Mouse (Mus musculus) embryonic facial prominence, embryonic 14.5 days (tissue): ENCODE data around the gene Ccdc106. TPM values are rescaled to one million over a fixed set of nuclear protein-coding genes. Genes with fewer than 3 reads are reported as not detected.

Source experiments
- ATAC-seq: fragments of 200-750 bp; cut with Nextera tagmentation; 2 replicates; pipeline ENCODE4 v1.8.0; 2017; ENCODE audit warnings: low read depth, moderate number of reproducible peaks, moderate TSS enrichment
- DNase-seq: peaks from one replicate; pipeline ENCODE4 v3.0.0-alpha.2; 2015; ENCODE audit warnings: low spot score
- H3K27ac ChIP-seq: fragments of 300-500 bp; sonication (generic); replicated peaks from 2 replicates; pipeline ENCODE4 v1.5.1; 2014; ENCODE audit warnings: low read depth, mild to moderate bottlenecking, low read length, moderate library complexity
- H3K27me3 ChIP-seq: fragments of 300-500 bp; sonication (generic); replicated peaks from 2 replicates; pipeline ENCODE4 v1.6.1; 2014; ENCODE audit warnings: low read length; ENCODE audit not compliant: control insufficient read depth, insufficient read depth
- H3K36me3 ChIP-seq: fragments of 300-500 bp; sonication (generic); 2 replicates; pipeline ENCODE4 v1.6.1; 2014; ENCODE audit warnings: low read length, mixed read lengths; ENCODE audit not compliant: control insufficient read depth, insufficient read depth
- H3K4me1 ChIP-seq: fragments of 300-500 bp; sonication (generic); 2 replicates; pipeline ENCODE4 v1.6.1; 2014; ENCODE audit warnings: antibody characterized with exemption, low read length; ENCODE audit not compliant: control insufficient read depth, insufficient read depth
- H3K4me2 ChIP-seq: fragments of 300-500 bp; sonication (generic); 2 replicates; pipeline ENCODE4 v1.6.1; 2014; ENCODE audit warnings: low read depth, mild to moderate bottlenecking, low read length, moderate library complexity, mixed read lengths
- H3K4me3 ChIP-seq: fragments of 300-500 bp; sonication (generic); 2 replicates; pipeline ENCODE4 v1.5.1; 2014; ENCODE audit warnings: low read depth, mild to moderate bottlenecking, low read length
- H3K9ac ChIP-seq: fragments of 300-500 bp; sonication (generic); 2 replicates; pipeline ENCODE4 v1.6.1; 2014; ENCODE audit warnings: low read depth, mild to moderate bottlenecking, low read length, moderate library complexity, mixed read lengths
- H3K9me3 ChIP-seq: fragments of 300-500 bp; sonication (generic); 2 replicates; pipeline ENCODE4 v1.6.1; 2016; ENCODE audit warnings: low read length; ENCODE audit not compliant: control insufficient read depth
- WGBS: fragments of 180-500 bp; shearing (Covaris S2); extraction: QIAGEN DNeasy Blood & Tissue Kit; methylation state at CpG from one replicate; pipeline ENCODE4 v1.1.7; 2014; 5-methylcytosine and 5-hydroxymethylcytosine counted together
- polyA plus RNA-seq: library from polyadenylated mRNA; unstranded; fragments of >200 nt; fragmentation: Nextera tagmentation; extraction: Ambion mirVana; gene quantifications from 2 replicates; pipeline ENCODE4 v1.2.1, GENCODE M21; 2014

Gene Ccdc106
- polyA plus RNA-seq, result 21.6 and 30.7 TPM in 2 replicates

DNA sequence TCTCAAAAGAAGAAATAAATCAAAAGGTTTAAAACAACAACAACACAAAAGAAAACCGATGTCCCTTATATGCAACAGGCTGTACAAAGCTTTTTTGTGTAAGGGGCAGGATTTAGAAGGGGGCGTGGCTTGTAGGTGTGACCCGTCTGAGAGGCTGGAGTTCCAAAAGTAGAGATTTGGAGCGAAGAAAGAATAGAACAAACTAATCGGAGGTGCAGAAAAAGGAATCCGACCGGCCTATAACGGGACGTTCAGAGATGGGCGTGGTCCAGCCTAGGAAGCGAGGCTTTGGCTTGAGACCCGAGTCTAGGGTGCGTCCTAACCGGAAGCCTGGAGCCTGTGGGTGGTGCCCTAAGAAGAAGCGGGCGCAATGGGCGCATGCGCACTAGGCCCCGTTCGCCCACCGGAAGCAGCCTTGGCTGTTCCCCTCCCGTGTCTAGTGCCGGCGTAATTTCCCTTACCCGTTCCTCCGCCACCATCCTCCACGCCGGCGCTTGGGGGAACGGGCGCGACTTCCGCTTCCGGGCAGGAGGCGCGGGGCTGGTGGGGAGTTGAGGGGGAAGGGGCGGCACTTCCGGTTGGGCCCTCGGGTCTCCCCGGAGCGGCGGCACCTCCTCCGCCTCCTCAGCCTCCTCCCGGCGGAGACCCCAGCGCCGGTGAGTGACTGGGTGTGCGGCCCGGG lies at the start of gene Ccdc106, which contains the start of gene Zfp865:
TSS of gene Ccdc106 (plus strand) at position 554 of the 682 bp plus-strand sequence.
TSS of gene Zfp865 (plus strand) at position 377 of the 682 bp plus-strand sequence.
- Histone ChIP-seq H3K27ac (peak within 1 kb of the TSS; percentile 93), H3K4me2 (peak within 1 kb of the TSS; percentile 84), H3K27me3 (no peaks in the 10 kb centered on the region), H3K4me1 (peaks cover 12% of the 10 kb centered on the region), H3K9ac (peak within 1 kb of the TSS; percentile 94), H3K9me3 (no peaks in the 10 kb centered on the region), H3K4me3 (peak within 1 kb of the TSS; percentile 92), H3K36me3 (peaks cover 42% of the 10 kb centered on the region)
- DNase-seq (peak; percentile 99), ATAC-seq (peak; percentile 93)
- WGBS, result 0% methylated on average over 35 of the region's 49 CpGs

DNA sequence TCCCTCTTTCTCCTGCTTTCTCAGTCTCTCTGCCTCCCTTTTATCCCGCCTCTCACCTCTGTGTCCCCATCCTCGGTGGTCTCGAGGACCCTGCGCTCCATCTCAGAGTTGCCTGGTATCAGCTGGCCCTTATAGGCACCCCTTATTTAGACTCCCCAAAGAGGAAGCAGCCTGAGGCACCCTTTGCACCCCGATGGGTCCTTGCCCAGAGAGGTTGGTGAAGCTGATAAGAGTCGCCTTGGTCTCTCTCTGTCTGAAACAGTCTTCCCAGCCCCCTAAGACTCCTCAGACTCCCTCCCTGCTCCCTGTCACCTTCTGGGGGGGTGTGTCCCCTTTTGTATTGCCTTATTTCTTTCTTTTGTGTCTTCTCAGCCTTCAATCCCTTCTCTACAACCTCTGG lies 49.3 kb upstream of the Ccdc106 start, which contains the start of gene Sbk3:
TSS of gene Sbk3 (minus strand) at position 101 of the 400 bp plus-strand sequence.
- no peak within 1 kb of the TSS for H3K4me2 ChIP-seq
- 45% methylated on average over 6 of the region's 6 CpGs for WGBS
- no peaks in the 10 kb centered on the region for H3K9me3 ChIP-seq
- ATAC-seq (no peak), DNase-seq (no peak)
- H3K4me3 ChIP-seq, result no peak within 1 kb of the TSS
- no peak within 1 kb of the TSS for H3K27ac ChIP-seq
- no peaks in the 10 kb centered on the region for H3K27me3 ChIP-seq
- no peak within 1 kb of the TSS for H3K9ac ChIP-seq
- no peaks in the 10 kb centered on the region for H3K4me1 ChIP-seq
- no peaks in the 10 kb centered on the region for H3K36me3 ChIP-seq

DNA sequence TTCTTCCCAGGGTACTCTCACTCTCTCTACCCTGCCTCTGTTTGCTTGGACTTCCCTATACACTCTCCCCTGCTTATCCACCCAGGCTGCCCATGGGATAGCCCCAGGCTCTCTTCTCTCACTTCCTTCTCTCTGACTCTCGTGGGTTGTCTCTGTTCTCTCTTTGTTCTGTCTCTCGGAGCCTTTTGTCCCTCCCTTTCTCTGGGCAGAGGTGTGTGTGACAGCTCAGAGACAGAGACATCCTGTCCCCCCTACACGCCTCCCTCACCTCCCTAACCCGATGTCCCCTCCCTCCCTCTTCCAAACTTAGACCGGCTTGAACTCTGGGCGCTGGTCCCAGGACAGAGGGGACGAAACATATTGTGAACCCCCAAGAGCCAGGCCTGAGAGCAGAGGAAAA lies 48.6 kb upstream of the Ccdc106 start:
- Histone ChIP-seq H3K27me3 (no peaks in the 10 kb centered on the region), H3K4me1 (no peaks in the 10 kb centered on the region), H3K9me3 (no peaks in the 10 kb centered on the region), H3K27ac (no peak overlapping the region), H3K36me3 (no peaks in the 10 kb centered on the region), H3K4me3 (no peak overlapping the region), H3K4me2 (no peak overlapping the region), H3K9ac (no peak overlapping the region)
- 24% methylated on average over 7 of the region's 7 CpGs for WGBS
- DNase-seq, result no peak
- no peak for ATAC-seq

DNA sequence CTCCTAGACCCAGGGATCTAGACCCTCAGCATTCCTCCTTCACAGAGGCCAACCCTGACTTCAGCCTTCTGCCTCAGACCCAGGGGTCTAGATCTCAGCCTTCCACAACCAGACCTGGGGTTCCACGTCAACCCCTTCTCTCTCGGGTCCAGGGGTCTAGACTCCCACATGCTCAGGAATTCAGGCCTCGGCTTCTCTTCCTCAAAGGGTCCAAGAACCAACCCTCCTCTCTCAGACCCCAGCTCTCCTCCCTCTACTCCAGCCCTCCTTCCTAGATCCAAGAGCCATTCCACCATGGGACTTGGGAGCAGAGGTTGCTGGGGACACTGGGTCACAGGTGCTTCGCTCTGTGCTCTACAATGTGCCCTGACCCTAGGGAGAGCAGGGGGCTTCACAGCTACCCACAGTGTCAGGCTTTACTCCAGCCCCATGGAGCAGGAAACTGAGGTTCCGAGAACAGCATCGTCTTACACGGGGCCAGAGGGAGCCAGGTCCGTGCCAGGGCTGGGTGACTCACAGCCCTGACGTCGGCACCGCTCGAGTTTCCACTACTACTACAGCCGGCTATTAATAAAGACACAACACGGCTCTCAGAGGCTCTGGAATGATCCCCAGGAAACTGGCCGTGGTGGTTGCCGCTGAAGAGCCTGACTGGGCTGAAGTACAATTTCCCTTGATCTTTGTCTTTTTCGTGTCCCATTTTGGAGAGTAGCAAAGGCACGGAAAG lies 47.9 kb upstream of the Ccdc106 start:
- Histone ChIP-seq H3K4me3 (no peak overlapping the region), H3K4me1 (no peaks in the 10 kb centered on the region), H3K4me2 (no peak overlapping the region), H3K9ac (no peak overlapping the region), H3K36me3 (no peaks in the 10 kb centered on the region), H3K9me3 (no peaks in the 10 kb centered on the region), H3K27me3 (no peaks in the 10 kb centered on the region), H3K27ac (no peak overlapping the region)
- WGBS, result 60% methylated on average over 18 of the region's 18 CpGs
- DNase-seq (no peak), ATAC-seq (0 out of 2 replicates have a peak, but pooled peaks have one; percentile 33)

DNA sequence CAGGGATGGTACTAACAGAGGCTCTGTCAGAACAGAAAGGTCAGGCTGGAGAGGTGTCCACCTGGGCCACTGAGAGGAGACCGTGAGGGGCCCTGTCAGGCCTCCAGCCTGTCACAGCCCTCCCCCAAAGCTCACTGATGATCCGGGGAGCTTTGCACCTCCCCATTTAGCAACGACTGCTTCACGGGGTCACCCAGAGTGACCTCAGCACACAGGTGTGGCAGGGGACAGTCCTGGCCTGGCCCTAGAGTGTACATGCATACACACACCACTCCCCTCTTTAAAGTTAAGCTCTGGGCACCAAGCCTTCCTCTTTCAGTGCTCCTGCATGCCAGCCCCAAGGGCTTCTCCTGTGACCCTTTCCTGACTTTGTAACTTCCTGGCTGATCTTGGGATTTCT lies 44.9 kb upstream of the Ccdc106 start:
- H3K27me3 ChIP-seq, result no peaks in the 10 kb centered on the region
- no peak overlapping the region for H3K4me2 ChIP-seq
- no peak overlapping the region for H3K9ac ChIP-seq
- H3K27ac ChIP-seq, result no peak overlapping the region
- 49% methylated on average over 4 of the region's 4 CpGs for WGBS
- DNase-seq, result no peak
- H3K9me3 ChIP-seq, result no peaks in the 10 kb centered on the region
- ATAC-seq, result no peak
- H3K36me3 ChIP-seq, result no peaks in the 10 kb centered on the region
- no peaks in the 10 kb centered on the region for H3K4me1 ChIP-seq
- H3K4me3 ChIP-seq, result no peak overlapping the region

DNA sequence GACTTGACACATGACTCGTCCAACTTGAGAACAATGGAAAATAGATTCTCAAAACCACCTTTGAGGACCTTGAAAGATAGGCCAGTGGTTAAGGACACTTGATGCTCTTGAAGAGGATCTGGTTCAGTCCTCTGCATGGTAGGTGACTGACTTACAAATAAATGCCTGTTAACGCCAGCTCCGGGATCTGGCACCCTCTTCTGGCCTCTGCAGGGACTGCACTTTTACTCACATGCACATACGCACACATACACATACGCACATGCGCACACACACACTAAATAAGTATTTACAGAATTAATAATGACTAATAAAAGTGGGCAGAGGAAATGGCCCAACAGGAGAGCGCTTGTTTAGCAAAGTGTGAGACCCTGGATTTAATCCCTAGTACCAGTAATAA lies 43.5 kb upstream of the Ccdc106 start:
- H3K4me2 ChIP-seq, result no peak overlapping the region
- 90% methylated on average over 7 of the region's 7 CpGs for WGBS
- H3K9me3 ChIP-seq, result no peaks in the 10 kb centered on the region
- no peaks in the 10 kb centered on the region for H3K4me1 ChIP-seq
- no peak overlapping the region for H3K27ac ChIP-seq
- no peaks in the 10 kb centered on the region for H3K36me3 ChIP-seq
- ATAC-seq, result no peak
- DNase-seq, result no peak
- H3K27me3 ChIP-seq, result no peaks in the 10 kb centered on the region
- no peak overlapping the region for H3K4me3 ChIP-seq
- no peak overlapping the region for H3K9ac ChIP-seq

DNA sequence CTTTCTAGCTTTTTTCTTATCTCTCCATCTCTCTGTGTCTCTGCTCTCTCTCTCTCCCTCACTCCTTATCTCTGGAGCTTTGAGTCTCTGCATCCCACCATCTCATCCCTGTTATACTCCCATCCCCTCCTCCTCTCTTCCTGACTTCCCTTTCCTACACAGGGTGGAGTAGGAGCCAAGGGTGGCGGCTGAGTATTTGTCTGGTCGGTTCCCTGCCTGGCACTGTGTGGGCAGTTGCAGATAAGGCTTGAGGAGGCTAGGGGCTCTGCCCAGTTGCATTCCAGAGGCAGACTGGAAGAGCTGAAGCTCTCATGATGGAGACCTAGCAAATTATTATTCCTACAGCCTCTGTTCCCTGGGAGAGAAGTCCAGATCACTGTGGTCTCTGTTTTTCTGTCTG lies 32.1 kb upstream of the Ccdc106 start:
- no peaks in the 10 kb centered on the region for H3K27me3 ChIP-seq

DNA sequence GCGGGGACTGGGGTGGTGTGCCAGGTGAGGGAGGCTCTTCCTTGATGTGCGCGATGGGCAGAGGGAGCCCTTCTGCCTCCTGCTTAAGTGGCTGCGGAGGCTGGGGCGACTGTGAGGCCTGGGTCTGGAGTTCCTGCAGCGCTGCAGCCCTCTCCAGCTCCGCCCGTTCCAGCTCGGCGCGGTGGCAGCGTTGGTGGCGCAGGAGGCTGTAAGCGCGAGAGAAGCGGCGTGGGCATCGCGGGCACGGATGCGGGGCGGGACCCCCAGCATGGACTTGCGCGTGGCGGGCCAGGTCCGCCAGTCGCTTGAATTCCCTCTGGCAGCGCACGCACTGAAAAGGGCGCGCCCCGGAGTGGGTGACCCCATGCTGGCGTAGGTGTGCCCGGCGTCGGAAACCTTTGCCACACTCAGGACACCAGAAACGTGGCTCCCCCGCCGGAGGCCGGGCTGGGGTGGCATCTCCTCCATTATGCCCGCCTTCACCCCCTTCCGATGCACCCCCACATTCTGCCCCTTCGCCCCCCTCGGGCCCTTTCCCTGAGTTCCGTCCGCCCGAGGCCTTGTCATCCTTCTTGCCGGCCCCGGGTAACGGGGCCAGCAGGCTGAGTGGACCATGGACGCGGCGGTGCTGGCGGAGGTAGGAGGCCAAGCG lies 26.9 kb upstream of the Ccdc106 start:
- H3K27ac ChIP-seq, result no peak overlapping the region
- H3K4me2 ChIP-seq, result peak overlapping the region; percentile 84; the same call in 1 of the 2 replicates
- 55% methylated on average over 28 of the region's 55 CpGs for whole genome bisulfite sequencing
- peaks cover 31% of the 10 kb centered on the region for H3K36me3 ChIP-seq
- peaks cover 5% of the 10 kb centered on the region; the same call in 1 of the 2 replicates for H3K27me3 ChIP-seq
- no peak overlapping the region for H3K4me3 ChIP-seq
- DNase-seq (no peak), ATAC-seq (no peak)
- 0 out of 2 replicates have a peak, but pooled peaks cover 8% of the 10 kb centered on the region for H3K9me3 ChIP-seq
- H3K9ac ChIP-seq, result peak overlapping the region; percentile 19; the same call in 1 of the 2 replicates
- H3K4me1 ChIP-seq, result peaks cover 14% of the 10 kb centered on the region

More for the DNA sequence above, 32.1 kb upstream of the Ccdc106 start:
- WGBS, result 60% methylated on average over 2 of the region's 2 CpGs
- no peak for DNase-seq
- Histone ChIP-seq H3K36me3 (peaks cover 21% of the 10 kb centered on the region), H3K4me1 (no peaks in the 10 kb centered on the region), H3K4me3 (no peak overlapping the region), H3K9me3 (0 out of 2 replicates have a peak, but pooled peaks cover 8% of the 10 kb centered on the region), H3K9ac (no peak overlapping the region), H3K4me2 (no peak overlapping the region), H3K27ac (no peak overlapping the region)
- no peak for ATAC-seq
